Mouse (Mus musculus): ENCODE measurements at regions not wholly inside any gene's neighbourhood (a gene's known extent, or its start where the extent isn't known, plus 50 kb on each side); places are given as distances from the start of the nearest gene placed in this dataset.

- TF ChIP-seq POLR2A (IDR thresholded peaks at IDR 0.05; ENCODE audit: extremely low read depth, insufficient read depth, low read length) (no peak), CTCF (IDR thresholded peaks at IDR 0.05; ENCODE audit: low read depth, low read length) (no peak)
Observed at GRCm38 (mm10) chr2:178958829-178959228, 483.4 kb upstream of the Cdh4 start.

All from liver, adult 2 months (tissue).